Mouse (Mus musculus): ENCODE data around the gene Gadd45g.

GRCm38 (mm10) chr13:51852560-51853190, 6.2 kb downstream of the Gadd45g start:
- no peak for TF ChIP-seq CTCF (IDR thresholded peaks at IDR 0.05; ENCODE audit: low read depth)
- no peak for TF ChIP-seq EP300 (IDR thresholded peaks at IDR 0.05; ENCODE audit: low read depth)

Data from heart, postnatal 0 days (tissue).